Mouse (Mus musculus): ENCODE data around the gene 6330409D20Rik.

Gene 6330409D20Rik

GRCm38 (mm10) chr2:32740916-32741272 is at the start of gene 6330409D20Rik:
Gene 6330409D20Rik (minus strand): TSS chr2:32741016.
- DNase-seq (ENCODE audit: low read depth, low spot score), result no peak

GRCm38 (mm10) chr2:32788581-32788980 is 47.8 kb upstream of the 6330409D20Rik start:
- DNase-seq (ENCODE audit: low read depth, low spot score), result no peak

GRCm38 (mm10) chr2:32787176-32787575 is 46.4 kb upstream of the 6330409D20Rik start:
- DNase-seq (ENCODE audit: low read depth, low spot score), result no peak

GRCm38 (mm10) chr2:32784048-32784681 is 43.3 kb upstream of the 6330409D20Rik start, which contains the start of gene Cfap157:
Gene Cfap157 (minus strand): TSS chr2:32784428.
- DNase-seq (ENCODE audit: low read depth, low spot score), result no peak

- DNase-seq (ENCODE audit: low read depth, low spot score), result no peak
Measured at GRCm38 (mm10) chr2:32781710-32782109, 40.9 kb upstream of the 6330409D20Rik start.

- no peak for DNase-seq (ENCODE audit: low read depth, low spot score)
Measured at GRCm38 (mm10) chr2:32779714-32780113, 38.9 kb upstream of the 6330409D20Rik start.

GRCm38 (mm10) chr2:32779131-32779530 is 38.3 kb upstream of the 6330409D20Rik start:
- no peak for DNase-seq (ENCODE audit: low read depth, low spot score)

GRCm38 (mm10) chr2:32778081-32778480 is 37.3 kb upstream of the 6330409D20Rik start:
- DNase-seq (ENCODE audit: low read depth, low spot score), result no peak

- DNase-seq (ENCODE audit: low read depth, low spot score), result no peak
Measured at GRCm38 (mm10) chr2:32776192-32776591, 35.4 kb upstream of the 6330409D20Rik start.

- peak; percentile 90 for DNase-seq (ENCODE audit: low read depth, low spot score)
Measured at GRCm38 (mm10) chr2:32775359-32776074, 34.7 kb upstream of the 6330409D20Rik start, which contains the start of the genes Ttc16 and Ptrh1. Gene Ttc16 (minus strand): TSS chr2:32775633. Gene Ptrh1 (plus strand): TSS chr2:32775786.

- DNase-seq (ENCODE audit: low read depth, low spot score), result no peak
Measured at GRCm38 (mm10) chr2:32772626-32773279, 31.9 kb upstream of the 6330409D20Rik start.

- DNase-seq (ENCODE audit: low read depth, low spot score), result no peak
Measured at GRCm38 (mm10) chr2:32771886-32772285, 31.1 kb upstream of the 6330409D20Rik start.

- DNase-seq (ENCODE audit: low read depth, low spot score), result no peak
Measured at GRCm38 (mm10) chr2:32769327-32770085, 28.7 kb upstream of the 6330409D20Rik start.

GRCm38 (mm10) chr2:32768661-32769285 is 28.0 kb upstream of the 6330409D20Rik start:
- DNase-seq (ENCODE audit: low read depth, low spot score), result no peak

GRCm38 (mm10) chr2:32767241-32767640 is 26.4 kb upstream of the 6330409D20Rik start:
- no peak for DNase-seq (ENCODE audit: low read depth, low spot score)

- no peak for DNase-seq (ENCODE audit: low read depth, low spot score)
Measured at GRCm38 (mm10) chr2:32763353-32763752, 22.5 kb upstream of the 6330409D20Rik start.

- no peak for DNase-seq (ENCODE audit: low read depth, low spot score)
Measured at GRCm38 (mm10) chr2:32761859-32762258, 21.0 kb upstream of the 6330409D20Rik start.

- no peak for DNase-seq (ENCODE audit: low read depth, low spot score)
Measured at GRCm38 (mm10) chr2:32761361-32761760, 20.5 kb upstream of the 6330409D20Rik start.

GRCm38 (mm10) chr2:32759001-32759400 is 18.2 kb upstream of the 6330409D20Rik start:
- no peak for DNase-seq (ENCODE audit: low read depth, low spot score)

GRCm38 (mm10) chr2:32758503-32758902 is 17.7 kb upstream of the 6330409D20Rik start:
- DNase-seq (ENCODE audit: low read depth, low spot score), result no peak

All from WW6 (cell line).